16 mouse cellular contexts compared by ENCODE assay signal in genomic region chr6:145104241-145104939, GRCm38 (mm10). TPM values are rescaled to one million over a fixed set of nuclear protein-coding genes. Genes with fewer than 3 reads are reported as not detected.
DNase-seq lines count a peak whose midpoint lies in the region; ATAC-seq lines count a peak whose summit lies in the region.
"Had no signal": no experiment of that assay in that cellular context is flagged by ENCODE, and none has a peak within 500 bp of the region (broad histone marks: within the 10 kb centered on the region; RNA-seq: fewer than 3 reads in every experiment).

No protein-coding gene starts in this region.

- no peaks in the 10 kb centered on the region for H3K9me3 ChIP-seq in kidney, embryonic 15.5 days (replicated peaks)
- H3K9me3 ChIP-seq in limb, embryonic 10.5 days (replicated peaks) = no peaks in the 10 kb centered on the region
- H3K9me3 ChIP-seq: forebrain, embryonic 10.5 days; neural tube, embryonic 13.5 days had no signal

- ATAC-seq in kidney, embryonic 15.5 days (replicated peaks; ENCODE audit: low FRiP score) = no peak
- ATAC-seq: hindbrain, postnatal 0 days had no signal

- H3K27ac ChIP-seq in kidney, embryonic 15.5 days = no peak overlapping the region
- H3K27ac ChIP-seq in limb, embryonic 10.5 days = peak overlapping the region; percentile 58
- H3K27ac ChIP-seq: forebrain, embryonic 10.5 days; hindbrain, postnatal 0 days; macrophage; neural tube, embryonic 13.5 days; stomach, postnatal 0 days had no signal

- no peaks in the 10 kb centered on the region for H3K27me3 ChIP-seq in kidney, embryonic 15.5 days
- H3K27me3 ChIP-seq in limb, embryonic 10.5 days (ENCODE audit: low read depth, poor library complexity, severe bottlenecking) = no peaks in the 10 kb centered on the region
- H3K27me3 ChIP-seq: neural tube, embryonic 13.5 days had no signal

- H3K4me3 ChIP-seq in kidney, embryonic 15.5 days (replicated peaks) = no peak overlapping the region
- H3K4me3 ChIP-seq in limb, embryonic 10.5 days = no peak overlapping the region
- H3K4me3 ChIP-seq: forebrain, embryonic 10.5 days; neural tube, embryonic 13.5 days had no signal

- WGBS in kidney, embryonic 15.5 days = 58% methylated on average over 10 of the region's 10 CpGs
- 84% methylated on average over 10 of the region's 10 CpGs for whole genome bisulfite sequencing in limb, embryonic 10.5 days

- H3K4me2 ChIP-seq in kidney, embryonic 15.5 days = no peak overlapping the region
- H3K4me2 ChIP-seq: neural tube, embryonic 13.5 days had no signal

- no peaks in the 10 kb centered on the region for H3K36me3 ChIP-seq in kidney, embryonic 15.5 days
- no peaks in the 10 kb centered on the region for H3K36me3 ChIP-seq in limb, embryonic 10.5 days
- H3K36me3 ChIP-seq: forebrain, embryonic 10.5 days; neural tube, embryonic 13.5 days had no signal

- H3K4me1 ChIP-seq in kidney, embryonic 15.5 days = peaks cover 5% of the 10 kb centered on the region; the same call in 1 of the 2 replicates
- peaks cover 8% of the 10 kb centered on the region; the same call in 1 of the 2 replicates for H3K4me1 ChIP-seq in limb, embryonic 10.5 days
- H3K4me1 ChIP-seq: forebrain, embryonic 10.5 days; neural tube, embryonic 13.5 days had no signal

- peak; percentile 18 for DNase-seq in kidney, postnatal 14 days
- DNase-seq in CD4-positive helper T cell, adult 2 months (ENCODE audit: low read depth, low spot score) = peak; percentile 34
- peak; percentile 71 for DNase-seq in NIH3T3 (ENCODE audit: low read depth)
- DNase-seq in limb, embryonic 10.5 days (ENCODE audit: low spot score) = no peak
- no peak for DNase-seq in natural killer cell, adult 2 months (ENCODE audit: low spot score in 2 of 2)
- no peak for DNase-seq in MN1 (ENCODE audit: low spot score)
- DNase-seq: cerebellum, adult 9-11 months; kidney, postnatal 36 days; liver; right cerebral cortex, postnatal 14 days had no signal

- H3K9ac ChIP-seq in kidney, embryonic 15.5 days = no peak overlapping the region
- H3K9ac ChIP-seq: neural tube, embryonic 13.5 days had no signal

RNA-seq across cellular contexts. Expression of gene Lrmp, which starts 11.1 kb away (rescaled TPM):
- polyA plus RNA-seq in kidney, embryonic 15.5 days (2015; fragmentation: Nextera tagmentation; extraction: Ambion mirVana) = 1.4 and 2.1 TPM in 2 replicates
- polyA plus RNA-seq in limb, embryonic 10.5 days (2016; fragmentation: Nextera tagmentation; extraction: Ambion mirVana) = 1.7 and 1.8 TPM in 2 replicates

RNA-seq across cellular contexts. Expression of gene Bcat1, which starts 28.4 kb away (rescaled TPM):
- polyA plus RNA-seq in kidney, embryonic 15.5 days (2015; fragmentation: Nextera tagmentation; extraction: Ambion mirVana) = 9.1 and 9.5 TPM in 2 replicates
- 66.0 and 103 TPM in 2 replicates for polyA plus RNA-seq in limb, embryonic 10.5 days (2016; fragmentation: Nextera tagmentation; extraction: Ambion mirVana)
- polyA plus RNA-seq: macrophage had no signal

Comparison
In these comparisons a context has a peak if more than half of its experiments do, and no peak if none do; other contexts are left out.
1. DNase-seq: peak in kidney, postnatal 14 days (single experiment), CD4-positive helper T cell, adult 2 months (single experiment) and NIH3T3 (single experiment); none in limb, embryonic 10.5 days (single experiment), natural killer cell, adult 2 months (0 of 2) and MN1 (single experiment).